Comparison of ENCODE assay signal across 9 mouse cellular contexts in genomic region chr7:95689161-95689833, GRCm38 (mm10).
DNase-seq lines count a peak whose midpoint lies in the region; ATAC-seq lines count a peak whose summit lies in the region.
"Had no signal": no experiment of that assay in that cellular context is flagged by ENCODE, and none has a peak within 500 bp of the region (broad histone marks: within the 10 kb centered on the region; RNA-seq: fewer than 3 reads in every experiment).

No protein-coding gene starts in this region.

- H3K4me3 ChIP-seq in lung, embryonic 16.5 days (ENCODE audit: low read length) = peak overlapping the region; percentile 35
- peak overlapping the region; percentile 23 for H3K4me3 ChIP-seq in forebrain, embryonic 14.5 days (ENCODE audit: low read depth, low read length)
- peak overlapping the region; percentile 26 for H3K4me3 ChIP-seq in limb, embryonic 15.5 days

- no peaks in the 10 kb centered on the region for H3K27me3 ChIP-seq in lung, embryonic 16.5 days (ENCODE audit: control insufficient read depth, insufficient read depth, low read depth, low read length)
- peaks cover 9% of the 10 kb centered on the region; the same call in 1 of the 2 replicates for H3K27me3 ChIP-seq in forebrain, embryonic 14.5 days (replicated peaks; ENCODE audit: control insufficient read depth, insufficient read depth, low read length)
- H3K27me3 ChIP-seq in limb, embryonic 15.5 days = peaks cover 3% of the 10 kb centered on the region; the same call in 1 of the 2 replicates

- H3K9ac ChIP-seq in lung, embryonic 16.5 days (ENCODE audit: low read length) = no peak overlapping the region; the same call in 1 of the 2 replicates
- H3K9ac ChIP-seq in forebrain, embryonic 14.5 days (ENCODE audit: low read length) = no peak overlapping the region
- H3K9ac ChIP-seq in limb, embryonic 15.5 days = no peak overlapping the region

- 25% methylated on average over 7 of the region's 7 CpGs for WGBS in lung, embryonic 16.5 days
- WGBS in forebrain, embryonic 14.5 days = 9% methylated on average over 7 of the region's 7 CpGs
- 27% methylated on average over 7 of the region's 7 CpGs for WGBS in limb, embryonic 15.5 days

- H3K4me2 ChIP-seq in lung, embryonic 16.5 days (ENCODE audit: low read depth, low read length) = peak overlapping the region; percentile 53
- H3K4me2 ChIP-seq in forebrain, embryonic 14.5 days (ENCODE audit: low read length) = peak overlapping the region; percentile 49
- H3K4me2 ChIP-seq in limb, embryonic 15.5 days = peak overlapping the region; percentile 43

- ATAC-seq in lung, embryonic 16.5 days (ENCODE audit: low read depth) = no peak
- peak; percentile 45 for ATAC-seq in forebrain, embryonic 14.5 days
- no peak for ATAC-seq in limb, embryonic 15.5 days (ENCODE audit: insufficient number of reproducible peaks, low FRiP score, low TSS enrichment, low read depth)

- no peak overlapping the region for H3K27ac ChIP-seq in lung, embryonic 16.5 days (ENCODE audit: low read length)
- H3K27ac ChIP-seq in forebrain, embryonic 14.5 days (ENCODE audit: low read depth, low read length) = no peak overlapping the region
- no peak overlapping the region for H3K27ac ChIP-seq in limb, embryonic 15.5 days

- H3K9me3 ChIP-seq in lung, embryonic 16.5 days (ENCODE audit: control insufficient read depth, low read length) = no peaks in the 10 kb centered on the region
- no peaks in the 10 kb centered on the region for H3K9me3 ChIP-seq in forebrain, embryonic 14.5 days (replicated peaks; ENCODE audit: control insufficient read depth, low read length)
- H3K9me3 ChIP-seq in limb, embryonic 15.5 days = no peaks in the 10 kb centered on the region

- no peak for DNase-seq in lung, postnatal 10 days
- peak; percentile 51 for DNase-seq in forebrain, embryonic 14.5 days (ENCODE audit: low spot score)
- DNase-seq in telencephalon, adult 2 months (ENCODE audit: low read depth, low spot score) = peak; percentile 10
- no peak for DNase-seq in left cerebral cortex, adult 9 months (ENCODE audit: low spot score in 2 of 2)
- DNase-seq in right cerebral cortex, postnatal 10 days (ENCODE audit: low spot score in 2 of 2) = no peak
- DNase-seq: cerebellum, postnatal 14 days; kidney, postnatal 14 days had no signal

- H3K4me1 ChIP-seq in lung, embryonic 16.5 days (replicated peaks; ENCODE audit: control insufficient read depth, insufficient read depth, low read length) = no peaks in the 10 kb centered on the region
- peaks cover 13% of the 10 kb centered on the region; the same call in 1 of the 2 replicates for H3K4me1 ChIP-seq in forebrain, embryonic 14.5 days (ENCODE audit: control insufficient read depth, insufficient read depth, low read length)
- H3K4me1 ChIP-seq in limb, embryonic 15.5 days = 0 out of 2 replicates have a peak, but pooled peaks cover 3% of the 10 kb centered on the region

- no peaks in the 10 kb centered on the region for H3K36me3 ChIP-seq in lung, embryonic 16.5 days (ENCODE audit: control insufficient read depth, insufficient read depth, low read length)
- H3K36me3 ChIP-seq in forebrain, embryonic 14.5 days (ENCODE audit: control insufficient read depth, insufficient read depth, low read length) = no peaks in the 10 kb centered on the region
- no peaks in the 10 kb centered on the region for H3K36me3 ChIP-seq in limb, embryonic 15.5 days

Comparison
In these comparisons a context has a peak if more than half of its experiments do, and no peak if none do; other contexts are left out.
1. DNase-seq: peak in forebrain, embryonic 14.5 days (single experiment) and telencephalon, adult 2 months (single experiment); none in lung, postnatal 10 days (single experiment), left cerebral cortex, adult 9 months (0 of 2) and right cerebral cortex, postnatal 10 days (0 of 2).
2. Peak in every context shown above with its lines, with median percentiles within 50 percentile points of each other: H3K4me2 ChIP-seq and H3K4me3 ChIP-seq.